Mouse (Mus musculus) cerebral cortex, adult 2 months (tissue): ENCODE measurements around the gene Igfbp4.

Experiments used
- WGBS: fragments of 180-500 bp; shearing (Covaris S2); methylation state at CpG from one replicate; pipeline ENCODE4 v1.1.7; 2018; 5-methylcytosine and 5-hydroxymethylcytosine counted together

Gene Igfbp4

DNA sequence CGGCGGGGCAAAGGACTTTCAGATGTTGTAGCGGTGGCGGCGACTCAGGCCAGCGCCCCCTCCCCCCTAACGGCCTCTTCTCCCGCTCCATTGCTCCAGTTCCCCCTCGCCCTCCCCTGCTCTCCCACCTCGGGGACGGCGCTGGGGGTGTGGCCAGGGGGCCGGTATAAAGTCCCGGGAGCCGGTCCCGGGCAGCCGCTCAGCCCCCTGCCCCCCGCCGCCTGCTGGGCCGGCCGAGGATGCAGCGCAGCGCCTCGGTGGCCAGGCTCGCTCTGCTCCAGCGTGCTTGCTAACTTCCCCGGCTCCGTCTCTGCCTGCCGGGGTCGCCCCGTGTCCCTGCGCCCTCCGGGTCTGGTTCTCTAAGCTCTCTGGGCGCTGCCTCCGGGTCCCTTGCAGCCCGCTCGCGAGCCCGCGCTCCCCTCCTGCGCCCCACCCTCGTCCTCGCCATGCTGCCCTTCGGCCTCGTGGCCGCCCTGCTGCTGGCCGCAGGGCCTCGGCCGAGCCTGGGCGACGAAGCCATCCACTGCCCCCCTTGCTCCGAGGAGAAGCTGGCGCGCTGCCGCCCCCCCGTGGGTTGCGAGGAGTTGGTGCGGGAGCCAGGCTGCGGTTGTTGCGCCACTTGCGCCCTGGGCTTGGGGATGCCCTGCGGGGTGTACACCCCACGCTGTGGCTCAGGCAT is at the start of gene Igfbp4:
Igfbp4 (plus strand) TSS at position 194 of the 679 bp plus-strand sequence.
- 1% methylated on average over 62 of the region's 63 CpGs for WGBS

GRCm38 (mm10) chr11:98995987-98996386 is 45.1 kb upstream of the Igfbp4 start:
- WGBS, result 86% methylated on average over 7 of the region's 7 CpGs

GRCm38 (mm10) chr11:98997659-98998058 is 43.4 kb upstream of the Igfbp4 start:
- WGBS, result 93% methylated on average over 4 of the region's 4 CpGs

DNA sequence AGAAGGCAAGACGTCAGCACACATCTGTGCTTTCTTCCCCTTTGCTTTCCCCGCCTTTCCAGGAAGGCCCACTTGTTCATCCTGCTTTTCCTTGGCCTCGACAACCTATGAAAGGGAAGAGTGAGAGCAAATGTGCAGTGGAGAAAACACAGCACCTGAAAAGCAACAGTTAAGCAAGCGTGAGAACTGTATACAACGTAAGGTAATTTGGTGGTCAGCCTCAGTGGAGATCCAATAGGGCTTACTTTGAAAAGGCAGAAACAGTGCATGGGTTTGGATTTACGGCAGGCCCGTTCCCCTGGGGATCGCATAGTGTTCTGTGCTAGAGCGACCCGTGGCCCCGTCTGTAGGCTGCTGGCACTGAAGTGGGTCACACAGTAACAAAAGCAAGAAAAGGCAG is 41.8 kb upstream of the Igfbp4 start:
- 95% methylated on average over 11 of the region's 11 CpGs for WGBS

GRCm38 (mm10) chr11:99006788-99007187 is 34.3 kb upstream of the Igfbp4 start:
- 89% methylated on average over 9 of the region's 9 CpGs for WGBS

DNA sequence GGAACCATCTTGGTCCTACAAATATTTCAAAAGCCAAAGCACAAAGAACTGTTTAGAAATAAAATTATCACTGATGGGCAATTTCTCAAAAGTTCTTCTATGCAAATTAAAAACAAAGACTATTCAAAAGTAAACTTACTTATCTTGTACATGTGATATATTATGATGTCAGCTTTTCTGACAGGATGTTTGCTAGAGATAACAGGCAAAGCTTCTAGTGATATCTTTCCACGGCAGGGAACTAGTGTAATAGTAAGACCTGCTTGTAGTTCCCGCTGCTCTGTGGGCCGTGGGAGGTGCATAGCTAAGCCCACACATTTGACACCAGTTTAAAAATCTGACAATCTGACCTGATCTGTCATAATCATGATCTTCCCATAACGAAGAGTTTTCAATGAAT is 30.9 kb upstream of the Igfbp4 start:
- 82% methylated on average over 4 of the region's 4 CpGs for WGBS

DNA sequence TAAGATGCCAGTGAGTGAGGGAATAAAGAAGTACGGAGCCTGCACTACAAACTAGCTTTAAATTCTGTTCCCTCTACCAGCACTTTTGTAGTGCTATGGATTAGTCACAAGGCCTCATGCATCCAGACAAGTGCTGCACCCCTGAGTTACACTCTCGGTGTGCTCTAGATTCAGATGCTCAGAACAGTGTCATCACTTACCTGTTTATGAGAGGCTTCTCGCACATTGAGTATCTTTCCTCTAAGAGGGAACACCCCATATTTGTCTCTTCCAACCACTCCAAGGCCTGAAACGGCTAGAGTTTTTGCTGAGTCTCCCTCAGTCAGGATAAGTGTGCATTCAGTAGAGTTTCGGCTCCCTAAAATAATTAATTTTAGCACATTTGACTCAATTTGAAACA is 30.3 kb upstream of the Igfbp4 start:
- 94% methylated on average over 5 of the region's 5 CpGs for WGBS

GRCm38 (mm10) chr11:99013856-99014255 is 27.2 kb upstream of the Igfbp4 start:
- WGBS, result 94% methylated on average over 1 of the region's 1 CpGs

DNA sequence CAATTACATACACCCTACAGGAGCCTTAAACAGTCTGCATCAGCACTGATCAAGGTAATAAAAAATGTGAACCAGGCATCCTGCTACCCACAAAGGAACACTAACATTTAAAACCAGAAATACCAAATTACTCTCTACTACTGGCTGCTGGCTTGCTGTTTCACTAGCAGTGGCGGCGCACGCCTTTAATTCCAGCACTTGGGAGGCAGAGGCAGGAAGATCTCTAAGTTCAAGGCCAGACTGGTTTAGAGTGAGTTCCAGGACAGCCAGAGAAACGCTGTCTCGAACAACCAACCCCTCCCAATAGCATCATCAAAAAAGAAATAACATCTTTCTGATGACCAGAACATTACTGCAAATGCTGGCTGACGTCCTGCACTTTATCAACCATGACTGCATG is 21.2 kb upstream of the Igfbp4 start:
- 97% methylated on average over 6 of the region's 6 CpGs for WGBS

GRCm38 (mm10) chr11:99022384-99022933 is 18.6 kb upstream of the Igfbp4 start:
- 78% methylated on average over 5 of the region's 5 CpGs for WGBS

DNA sequence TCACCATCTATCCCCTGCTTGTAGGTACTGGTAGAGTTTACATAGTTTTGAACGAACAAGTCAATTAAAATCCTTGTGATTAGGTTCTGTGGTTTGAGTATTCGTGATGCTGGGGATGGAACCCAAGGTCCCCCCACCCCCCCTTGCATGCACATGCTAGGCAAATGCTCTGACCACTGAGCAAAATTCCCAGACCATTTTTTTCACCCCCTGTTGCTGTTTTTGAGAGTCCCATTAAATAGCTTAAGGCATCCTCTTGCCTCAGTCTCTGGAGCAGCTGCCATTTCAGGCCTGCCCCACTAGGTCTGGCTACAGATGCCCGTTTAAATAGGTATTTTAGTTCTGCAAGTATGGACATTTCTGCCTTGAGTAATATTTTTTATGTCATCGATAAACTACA is 17.9 kb upstream of the Igfbp4 start:
- WGBS, result 19% methylated on average over 4 of the region's 4 CpGs

- WGBS, result under 1% methylated on average over 54 of the region's 54 CpGs
Measured at GRCm38 (mm10) chr11:99023500-99024467, 17.3 kb upstream of the Igfbp4 start, which contains the start of gene Top2a. Gene Top2a (minus strand): TSS chr11:99024189.

DNA sequence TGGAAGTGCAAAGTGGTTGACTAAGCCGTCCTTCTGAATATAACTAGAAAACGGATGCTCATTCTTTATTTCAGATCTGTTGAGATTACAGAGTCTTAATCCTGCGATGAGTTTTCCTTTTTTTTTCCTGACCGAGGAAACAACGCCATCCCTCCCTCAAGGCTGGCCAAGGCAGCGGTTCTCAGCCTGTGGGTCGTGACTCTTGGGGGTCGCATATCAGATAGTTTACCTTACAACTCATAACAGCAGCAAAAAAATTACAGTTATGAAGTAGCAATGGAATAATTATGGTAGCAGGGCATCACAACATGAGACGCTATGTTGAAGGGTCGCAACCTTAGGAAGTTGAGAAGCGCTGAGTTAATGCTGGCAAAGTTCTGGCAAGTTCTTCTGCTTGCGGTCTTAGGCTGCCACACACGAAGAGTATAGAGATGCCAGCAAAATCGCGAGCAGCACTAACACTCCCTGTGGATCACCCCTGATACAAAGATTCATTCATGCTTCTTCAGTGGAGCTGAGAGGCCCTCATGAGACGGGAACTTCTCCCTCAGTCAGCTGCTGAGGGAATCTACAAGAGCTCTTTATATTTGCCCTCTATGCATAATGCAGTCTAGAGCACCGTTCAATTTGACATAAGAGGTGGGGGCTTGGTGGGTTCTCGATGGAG is 16.4 kb upstream of the Igfbp4 start:
- WGBS, result 28% methylated on average over 18 of the region's 18 CpGs

DNA sequence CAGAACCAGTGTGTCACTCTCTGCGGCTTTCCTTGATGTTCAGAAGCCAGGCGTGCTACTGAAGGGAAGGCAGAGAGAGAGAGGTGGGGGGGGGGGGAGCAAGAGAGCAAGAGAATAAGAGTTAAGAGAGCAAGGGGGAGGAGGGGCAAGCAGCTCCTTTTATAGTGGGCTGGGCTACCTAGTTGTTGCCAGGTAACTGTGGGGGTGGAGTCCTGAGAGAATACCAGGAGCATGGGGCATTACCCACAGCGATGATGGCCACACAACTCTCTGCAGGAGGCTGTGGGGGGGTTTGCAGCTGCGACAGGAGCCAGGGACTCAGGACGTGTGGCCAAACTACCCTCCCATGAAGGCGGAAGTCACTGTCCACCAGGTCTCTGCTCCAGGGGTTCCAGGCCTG is 15.2 kb upstream of the Igfbp4 start:
- 96% methylated on average over 6 of the region's 6 CpGs for WGBS

GRCm38 (mm10) chr11:99026899-99027440 is 14.1 kb upstream of the Igfbp4 start:
- 81% methylated on average over 12 of the region's 12 CpGs for WGBS

- 81% methylated on average over 4 of the region's 4 CpGs for WGBS
Measured at GRCm38 (mm10) chr11:99035350-99035749, 5.7 kb upstream of the Igfbp4 start.

DNA sequence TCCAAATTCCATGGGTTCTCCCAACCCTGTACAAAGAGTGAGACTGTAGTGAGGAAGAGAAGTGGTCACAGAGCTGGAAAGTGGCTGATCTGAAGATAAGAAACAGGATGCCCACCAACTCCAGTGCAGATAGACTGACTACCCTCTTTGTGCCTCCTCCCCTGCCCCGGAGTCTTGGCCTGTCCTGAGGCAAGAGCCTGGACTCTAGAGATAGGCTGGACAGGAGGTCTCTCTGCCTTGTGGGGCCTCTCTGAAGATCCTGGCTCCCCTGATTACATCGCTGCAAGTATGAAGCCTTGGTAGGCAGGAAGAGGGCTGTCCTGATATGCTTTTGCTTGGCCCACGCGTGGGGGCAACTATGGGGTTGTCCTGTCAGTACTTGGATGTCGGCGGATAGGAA is 4.8 kb upstream of the Igfbp4 start:
- WGBS, result 80% methylated on average over 6 of the region's 6 CpGs

GRCm38 (mm10) chr11:99039782-99040181 is 1.3 kb upstream of the Igfbp4 start:
- WGBS, result 1% methylated on average over 15 of the region's 15 CpGs

GRCm38 (mm10) chr11:99040346-99040974 is 584 bp upstream of the Igfbp4 start:
- 4% methylated on average over 17 of the region's 17 CpGs for WGBS

GRCm38 (mm10) chr11:99041841-99042780 is 1.1 kb downstream of the Igfbp4 start:
- WGBS, result 46% methylated on average over 16 of the region's 16 CpGs
